ENCODE assay signal across 9 mouse cellular contexts in genomic region chr4:151902689-151903241, GRCm38 (mm10). TPM values are rescaled to one million over a fixed set of nuclear protein-coding genes. Genes with fewer than 3 reads are reported as not detected.
DNase-seq lines count a peak whose midpoint lies in the region; ATAC-seq and TF ChIP-seq lines count a peak whose summit lies in the region.
"Had no signal": no experiment of that assay in that cellular context is flagged by ENCODE, and none has a peak within 500 bp of the region (broad histone marks: within the 10 kb centered on the region; RNA-seq: fewer than 3 reads in every experiment).

No protein-coding gene starts in this region.

- DNase-seq in limb, embryonic 10.5 days (ENCODE audit: low spot score), result no peak
- DNase-seq in induced T-regulatory cell, adult 2 months (ENCODE audit: low read depth), result peak; percentile 14
- DNase-seq in lung, postnatal 10 days, result peak; percentile 75
- no peak for DNase-seq in Muller cell, postnatal 12 days (ENCODE audit: inconsistent ontology term)
- DNase-seq in layer of hippocampus, adult 9-11 months, result no peak
- DNase-seq in midbrain, postnatal 0 days (ENCODE audit: low spot score), result no peak

- peak; percentile 49; the same call in 1 of the 2 replicates for ATAC-seq in limb, embryonic 15.5 days (ENCODE audit: insufficient number of reproducible peaks, low FRiP score, low TSS enrichment, low read depth)
- peak; percentile 75 for ATAC-seq in erythroblast, adult 5-6 weeks (replicated peaks; ENCODE audit: low FRiP score, poor library complexity, severe bottlenecking)
- ATAC-seq in midbrain, postnatal 0 days (ENCODE audit: low FRiP score), result no peak

- H3K36me3 ChIP-seq in limb, embryonic 15.5 days, result no peaks in the 10 kb centered on the region
- H3K36me3 ChIP-seq in limb, embryonic 10.5 days, result no peaks in the 10 kb centered on the region
- H3K36me3 ChIP-seq in midbrain, postnatal 0 days (ENCODE audit: insufficient read depth, low read length), result no peaks in the 10 kb centered on the region
- H3K36me3 ChIP-seq: midbrain, embryonic 12.5 days had no signal

- H3K9me3 ChIP-seq in limb, embryonic 15.5 days, result no peaks in the 10 kb centered on the region
- H3K9me3 ChIP-seq in limb, embryonic 10.5 days (replicated peaks), result no peaks in the 10 kb centered on the region
- H3K9me3 ChIP-seq in midbrain, postnatal 0 days (ENCODE audit: low read length), result no peaks in the 10 kb centered on the region
- H3K9me3 ChIP-seq: midbrain, embryonic 12.5 days had no signal

- peaks cover 10% of the 10 kb centered on the region for H3K27me3 ChIP-seq in limb, embryonic 15.5 days
- peaks cover 6% of the 10 kb centered on the region; the same call in 1 of the 2 replicates for H3K27me3 ChIP-seq in limb, embryonic 10.5 days (ENCODE audit: low read depth, poor library complexity, severe bottlenecking)
- H3K27me3 ChIP-seq in midbrain, postnatal 0 days (ENCODE audit: insufficient read depth, low read length), result no peaks in the 10 kb centered on the region

- TF ChIP-seq CTCF in midbrain, postnatal 0 days (IDR thresholded peaks at IDR 0.05), result no peak

- H3K9ac ChIP-seq in limb, embryonic 15.5 days, result no peak overlapping the region
- H3K9ac ChIP-seq in midbrain, postnatal 0 days (replicated peaks; ENCODE audit: low read length, poor library complexity, severe bottlenecking), result no peak overlapping the region
- H3K9ac ChIP-seq: midbrain, embryonic 12.5 days had no signal

- WGBS in limb, embryonic 15.5 days, result 43% methylated on average over 14 of the region's 14 CpGs
- 56% methylated on average over 14 of the region's 14 CpGs for WGBS in limb, embryonic 10.5 days
- 63% methylated on average over 14 of the region's 14 CpGs for WGBS in midbrain, postnatal 0 days

- no peak overlapping the region for H3K27ac ChIP-seq in limb, embryonic 15.5 days
- no peak overlapping the region for H3K27ac ChIP-seq in limb, embryonic 10.5 days
- no peak overlapping the region for H3K27ac ChIP-seq in midbrain, postnatal 0 days (ENCODE audit: low read depth, low read length)
- H3K27ac ChIP-seq: midbrain, embryonic 12.5 days had no signal

- H3K4me2 ChIP-seq in limb, embryonic 15.5 days, result no peak overlapping the region
- no peak overlapping the region for H3K4me2 ChIP-seq in midbrain, postnatal 0 days (ENCODE audit: low read depth, low read length, poor library complexity, severe bottlenecking)
- H3K4me2 ChIP-seq: midbrain, embryonic 12.5 days had no signal

- no peak overlapping the region for H3K4me3 ChIP-seq in limb, embryonic 15.5 days
- H3K4me3 ChIP-seq in limb, embryonic 10.5 days, result no peak overlapping the region
- no peak overlapping the region for H3K4me3 ChIP-seq in midbrain, postnatal 0 days (ENCODE audit: low read depth, low read length)
- H3K4me3 ChIP-seq: midbrain, embryonic 12.5 days had no signal

- H3K4me1 ChIP-seq in limb, embryonic 15.5 days, result peaks cover 6% of the 10 kb centered on the region
- peaks cover 13% of the 10 kb centered on the region for H3K4me1 ChIP-seq in limb, embryonic 10.5 days
- peaks cover 4% of the 10 kb centered on the region; the same call in 1 of the 2 replicates for H3K4me1 ChIP-seq in midbrain, postnatal 0 days (ENCODE audit: insufficient read depth, low read length)

RNA-seq across cellular contexts. Expression of gene Dnajc11, which starts 30.7 kb away (rescaled TPM):
- polyA plus RNA-seq in limb, embryonic 15.5 days (2015; fragmentation: Nextera tagmentation; extraction: Ambion mirVana), result 58.3 and 61.6 TPM in 2 replicates
- 121 TPM in 2 replicates for polyA plus RNA-seq in limb, embryonic 10.5 days (2016; fragmentation: Nextera tagmentation; extraction: Ambion mirVana)
- 17.1 and 26.3 TPM in 2 replicates for total RNA-seq in erythroblast, adult 5-6 weeks (2015; ENCODE audit: low replicate concordance)
- 39.4 and 50.2 TPM in 2 replicates for total RNA-seq in erythroblast, adult 5-6 weeks (2017; ENCODE audit: low replicate concordance)
- total RNA-seq in midbrain, postnatal 0 days (2014; rRNA removed), result 83.2 and 88.5 TPM in 2 replicates
- 73.7 and 75.9 TPM in 2 replicates for polyA plus RNA-seq in midbrain, postnatal 0 days (2015; fragmentation: Nextera tagmentation; extraction: Ambion mirVana)

RNA-seq across cellular contexts. Expression of gene Camta1, which starts 41.1 kb away (rescaled TPM):
- 65.7 and 66.4 TPM in 2 replicates for polyA plus RNA-seq in limb, embryonic 15.5 days (2015; fragmentation: Nextera tagmentation; extraction: Ambion mirVana)
- 94.3 and 102 TPM in 2 replicates for polyA plus RNA-seq in limb, embryonic 10.5 days (2016; fragmentation: Nextera tagmentation; extraction: Ambion mirVana)
- 11.7 and 27.8 TPM in 2 replicates for total RNA-seq in erythroblast, adult 5-6 weeks (2015; ENCODE audit: low replicate concordance)
- 4.9 and 25.7 TPM in 2 replicates for total RNA-seq in erythroblast, adult 5-6 weeks (2017; ENCODE audit: low replicate concordance)
- total RNA-seq in midbrain, postnatal 0 days (2014; rRNA removed), result 153 and 177 TPM in 2 replicates
- 130 and 140 TPM in 2 replicates for polyA plus RNA-seq in midbrain, postnatal 0 days (2015; fragmentation: Nextera tagmentation; extraction: Ambion mirVana)

Comparison
In these comparisons a context has a peak if more than half of its experiments do, and no peak if none do; other contexts are left out.
1. DNase-seq: peak in induced T-regulatory cell, adult 2 months (single experiment) and lung, postnatal 10 days (single experiment); none in limb, embryonic 10.5 days (single experiment), Muller cell, postnatal 12 days (single experiment), layer of hippocampus, adult 9-11 months (single experiment) and midbrain, postnatal 0 days (single experiment).